Mouse (Mus musculus): ENCODE measurements around the gene E330014E10Rik. TPM values are rescaled to one million over a fixed set of nuclear protein-coding genes. Genes with fewer than 3 reads are reported as not detected.
"Not testable (repeated sequence)": the region's sequence is repeated elsewhere in the genome, so short reads cannot be mapped to it uniquely, and the experiment has no call there.

Gene E330014E10Rik
- total RNA-seq (2012; rRNA removed) (not detected in 2 replicates), polyA plus RNA-seq (2012; ENCODE audit: insufficient read depth in 1 of 2, insufficient read length in 2 of 2, low read depth in 1 of 2, low replicate concordance in 2 of 2, missing spikeins in 1 of 2) (not detected)

DNA sequence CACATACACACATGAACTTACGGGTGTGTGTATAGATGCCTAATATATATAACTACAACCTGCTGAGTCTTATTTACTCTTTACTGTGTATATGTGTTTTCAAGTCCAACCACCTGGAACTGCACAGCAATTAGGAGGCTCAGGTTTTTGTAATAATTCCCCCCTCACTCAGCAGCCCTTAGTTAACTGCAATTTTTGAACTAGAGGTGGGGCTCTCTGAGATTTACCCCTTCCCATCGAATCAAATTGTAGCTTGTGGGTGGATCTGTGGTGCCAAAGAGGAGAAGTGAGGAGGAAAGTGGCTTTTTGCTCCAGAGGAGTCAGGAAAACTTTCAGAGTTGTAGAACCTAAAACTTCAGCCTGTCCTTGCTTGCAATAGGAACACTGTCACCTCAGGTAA lies at the start of gene E330014E10Rik:
Gene E330014E10Rik (plus strand): TSS at position 301 of the 400 bp plus-strand sequence.
- H3K27me3 ChIP-seq (ENCODE audit: control insufficient read depth in 1 of 2, insufficient read depth in 2 of 2, low read length in 2 of 2); H3K27ac ChIP-seq (ENCODE audit: control insufficient read depth, low read depth, low read length); H3K4me3 ChIP-seq (ENCODE audit: control insufficient read depth in 1 of 2, insufficient read depth in 1 of 2, low read depth in 2 of 2, low read length in 2 of 2); H3K9ac ChIP-seq (ENCODE audit: control insufficient read depth, low read depth, low read length, poor library complexity, severe bottlenecking); H3K36me3 ChIP-seq (ENCODE audit: control insufficient read depth in 1 of 2, insufficient read depth in 2 of 2, low read length in 2 of 2); H3K4me1 ChIP-seq (ENCODE audit: control insufficient read depth in 1 of 2, insufficient read depth in 2 of 2, low read length in 2 of 2); H3K9me3 ChIP-seq (replicated peaks; ENCODE audit: insufficient read depth, low read length); H3K79me2 ChIP-seq (ENCODE audit: control insufficient read depth, insufficient read depth, low read length, poor library complexity); DNase-seq (ENCODE audit: low read depth, low spot score): not testable (repeated sequence)

DNA sequence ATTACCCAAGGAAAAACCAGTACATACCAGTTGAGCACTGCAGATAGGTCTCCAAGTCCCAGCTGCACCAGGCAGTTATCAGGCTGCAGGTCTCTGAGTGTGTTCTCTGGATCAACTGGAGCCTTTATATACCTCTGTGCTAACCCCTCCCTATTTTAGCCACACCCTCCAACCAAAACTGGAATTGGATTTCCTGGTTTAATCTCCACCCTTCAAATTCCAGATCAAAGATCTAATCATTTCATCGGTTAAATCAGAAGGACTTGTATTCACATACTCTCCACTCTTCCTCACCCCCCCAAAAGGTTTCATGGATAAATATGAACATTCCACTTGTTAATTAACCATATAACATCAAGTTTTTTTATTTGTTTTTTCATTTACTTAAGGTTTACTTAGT lies 39.7 kb upstream of the E330014E10Rik start, which contains the start of gene Gm7978:
Gene Gm7978 (minus strand): TSS at position 101 of the 400 bp plus-strand sequence.
- not testable (repeated sequence) for H3K79me2 ChIP-seq (ENCODE audit: control insufficient read depth, insufficient read depth, low read length, poor library complexity); H3K27me3 ChIP-seq (ENCODE audit: control insufficient read depth in 1 of 2, insufficient read depth in 2 of 2, low read length in 2 of 2); H3K36me3 ChIP-seq (ENCODE audit: control insufficient read depth in 1 of 2, insufficient read depth in 2 of 2, low read length in 2 of 2)

DNA sequence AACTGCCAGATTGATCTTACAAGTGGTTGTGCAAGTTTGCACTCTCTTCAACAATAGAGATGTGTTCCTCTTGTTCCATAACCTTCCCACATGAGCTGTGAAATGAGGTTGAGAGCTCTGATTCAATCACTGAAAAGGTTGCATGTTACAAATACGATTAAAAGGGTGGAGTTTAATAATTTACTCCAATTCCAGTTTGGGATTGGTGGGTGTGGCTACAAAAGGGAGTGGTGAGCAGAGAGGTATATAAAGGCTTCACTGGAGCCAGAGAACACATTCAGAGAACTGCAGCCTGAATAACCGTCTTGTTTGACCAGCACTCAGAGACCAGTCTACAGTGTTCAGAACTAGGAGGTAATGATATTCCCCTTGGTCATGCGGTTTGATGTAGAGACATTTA lies 34.1 kb upstream of the E330014E10Rik start, which contains the start of gene Gm7982:
Gene Gm7982 (plus strand): TSS at position 301 of the 400 bp plus-strand sequence.
- H3K9ac ChIP-seq (ENCODE audit: control insufficient read depth, low read depth, low read length, poor library complexity, severe bottlenecking); H3K27ac ChIP-seq (ENCODE audit: control insufficient read depth, low read depth, low read length); H3K4me1 ChIP-seq (ENCODE audit: control insufficient read depth in 1 of 2, insufficient read depth in 2 of 2, low read length in 2 of 2); H3K9me3 ChIP-seq (replicated peaks; ENCODE audit: insufficient read depth, low read length); H3K4me3 ChIP-seq (ENCODE audit: control insufficient read depth in 1 of 2, insufficient read depth in 1 of 2, low read depth in 2 of 2, low read length in 2 of 2); H3K79me2 ChIP-seq (ENCODE audit: control insufficient read depth, insufficient read depth, low read length, poor library complexity); H3K27me3 ChIP-seq (ENCODE audit: control insufficient read depth in 1 of 2, insufficient read depth in 2 of 2, low read length in 2 of 2); DNase-seq (ENCODE audit: low read depth, low spot score); H3K36me3 ChIP-seq (ENCODE audit: control insufficient read depth in 1 of 2, insufficient read depth in 2 of 2, low read length in 2 of 2): not testable (repeated sequence)

More for the DNA sequence above, 39.7 kb upstream of the E330014E10Rik start, which contains the start of gene Gm7978:
- not testable (repeated sequence) for H3K9ac ChIP-seq (ENCODE audit: control insufficient read depth, low read depth, low read length, poor library complexity, severe bottlenecking); DNase-seq (ENCODE audit: low read depth, low spot score); H3K9me3 ChIP-seq (replicated peaks; ENCODE audit: insufficient read depth, low read length); H3K4me3 ChIP-seq (ENCODE audit: control insufficient read depth in 1 of 2, insufficient read depth in 1 of 2, low read depth in 2 of 2, low read length in 2 of 2); H3K4me1 ChIP-seq (ENCODE audit: control insufficient read depth in 1 of 2, insufficient read depth in 2 of 2, low read length in 2 of 2); H3K27ac ChIP-seq (ENCODE audit: control insufficient read depth, low read depth, low read length)

- not testable (repeated sequence) for H3K27ac ChIP-seq (ENCODE audit: control insufficient read depth, low read depth, low read length); H3K36me3 ChIP-seq (ENCODE audit: control insufficient read depth in 1 of 2, insufficient read depth in 2 of 2, low read length in 2 of 2); H3K9me3 ChIP-seq (replicated peaks; ENCODE audit: insufficient read depth, low read length); H3K4me3 ChIP-seq (ENCODE audit: control insufficient read depth in 1 of 2, insufficient read depth in 1 of 2, low read depth in 2 of 2, low read length in 2 of 2); H3K4me1 ChIP-seq (ENCODE audit: control insufficient read depth in 1 of 2, insufficient read depth in 2 of 2, low read length in 2 of 2); H3K27me3 ChIP-seq (ENCODE audit: control insufficient read depth in 1 of 2, insufficient read depth in 2 of 2, low read length in 2 of 2); H3K79me2 ChIP-seq (ENCODE audit: control insufficient read depth, insufficient read depth, low read length, poor library complexity); DNase-seq (ENCODE audit: low read depth, low spot score); H3K9ac ChIP-seq (ENCODE audit: control insufficient read depth, low read depth, low read length, poor library complexity, severe bottlenecking)
These were observed 35.1 kb downstream of the E330014E10Rik start for GRCm38 (mm10) chr5:95810841-95811240.

DNA sequence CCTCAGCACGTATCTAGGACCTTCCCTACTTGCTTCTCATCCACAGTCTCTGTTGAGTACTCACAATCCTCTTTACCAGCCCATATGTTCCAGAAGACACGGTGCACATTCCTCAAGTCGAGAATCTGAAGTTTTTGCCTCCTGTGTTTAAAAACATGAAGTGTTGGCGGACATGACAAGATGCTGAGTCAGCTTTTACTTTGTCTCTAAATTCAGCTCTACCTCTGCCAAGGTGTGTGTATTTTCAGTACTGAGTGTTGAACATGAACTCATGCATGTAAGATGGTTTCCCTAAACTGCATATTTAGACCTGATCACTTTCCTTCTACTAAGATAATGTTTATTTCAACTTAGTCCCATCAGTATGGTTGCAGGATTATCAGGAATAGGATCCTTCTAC lies 60.8 kb downstream of the E330014E10Rik start:
- Histone ChIP-seq H3K27me3 (ENCODE audit: control insufficient read depth in 1 of 2, insufficient read depth in 2 of 2, low read length in 2 of 2) (no peaks in the 10 kb centered on the region), H3K27ac (ENCODE audit: control insufficient read depth, low read depth, low read length) (no peak overlapping the region), H3K4me3 (ENCODE audit: control insufficient read depth in 1 of 2, insufficient read depth in 1 of 2, low read depth in 2 of 2, low read length in 2 of 2) (no peak overlapping the region), H3K9ac (ENCODE audit: control insufficient read depth, low read depth, low read length, poor library complexity, severe bottlenecking) (no peak overlapping the region), H3K4me1 (ENCODE audit: control insufficient read depth in 1 of 2, insufficient read depth in 2 of 2, low read length in 2 of 2) (no peaks in the 10 kb centered on the region), H3K79me2 (ENCODE audit: control insufficient read depth, insufficient read depth, low read length, poor library complexity) (no peaks in the 10 kb centered on the region), H3K9me3 (replicated peaks; ENCODE audit: insufficient read depth, low read length) (no peaks in the 10 kb centered on the region), H3K36me3 (ENCODE audit: control insufficient read depth in 1 of 2, insufficient read depth in 2 of 2, low read length in 2 of 2) (no peaks in the 10 kb centered on the region)
- DNase-seq (ENCODE audit: low read depth, low spot score), result no peak
- TF ChIP-seq ZC3H11A (IDR thresholded peaks at IDR 0.05; ENCODE audit: low read depth, low read length) (no peak), MAFK (IDR thresholded peaks at IDR 0.05; ENCODE audit: borderline replicate concordance, low read depth, low read length) (peak; percentile 52)
